Mouse (Mus musculus) monocyte, adult 2 months (primary cell): ENCODE data around the gene Acaca.

Experiments
- DNase-seq, 2 experiments: peaks; one replicate each; pipeline ENCODE4 v3.0.0; 2022; ENCODE audit warnings: low spot score in 2 of 2, low read depth in 1 of 2

The Acaca gene

GRCm38 (mm10) chr11:84146081-84146480 is 16.6 kb downstream of the Acaca start:
- DNase-seq, result no peak

- DNase-seq, result no peak
Observed at GRCm38 (mm10) chr11:84150884-84151283, 21.4 kb downstream of the Acaca start.

GRCm38 (mm10) chr11:84156535-84157262 is 27.2 kb downstream of the Acaca start:
- DNase-seq, result no peak

GRCm38 (mm10) chr11:84164123-84164522 is 34.7 kb downstream of the Acaca start:
- DNase-seq, result no peak

GRCm38 (mm10) chr11:84164561-84164960 is 35.1 kb downstream of the Acaca start:
- no peak for DNase-seq

GRCm38 (mm10) chr11:84167046-84167526 is 37.6 kb downstream of the Acaca start, which contains the start of gene Gm11437:
TSS of gene Gm11437 (minus strand) at chr11:84167476.
- no peak for DNase-seq

GRCm38 (mm10) chr11:84168701-84169288 is 39.3 kb downstream of the Acaca start:
- no peak for DNase-seq

- DNase-seq, result no peak
Observed at GRCm38 (mm10) chr11:84172539-84173435, 43.3 kb downstream of the Acaca start.

GRCm38 (mm10) chr11:84178571-84178970 is 49.1 kb downstream of the Acaca start:
- no peak for DNase-seq

GRCm38 (mm10) chr11:84179226-84179953 is 49.9 kb downstream of the Acaca start:
- peak; percentile 89 to 92 for DNase-seq

GRCm38 (mm10) chr11:84179954-84180598 is 50.6 kb downstream of the Acaca start:
- peak; percentile 19 to 54 for DNase-seq

GRCm38 (mm10) chr11:84181286-84181685 is 51.8 kb downstream of the Acaca start:
- no peak for DNase-seq

GRCm38 (mm10) chr11:84188530-84188929 is 59.1 kb downstream of the Acaca start:
- DNase-seq, result no peak

- DNase-seq, result no peak
Observed at GRCm38 (mm10) chr11:84190581-84191233, 61.2 kb downstream of the Acaca start.

- DNase-seq, result no peak
Observed at GRCm38 (mm10) chr11:84193249-84193648, 63.8 kb downstream of the Acaca start.

GRCm38 (mm10) chr11:84194751-84195150 is 65.3 kb downstream of the Acaca start:
- no peak for DNase-seq

GRCm38 (mm10) chr11:84197607-84198402 is 68.3 kb downstream of the Acaca start:
- no peak for DNase-seq

GRCm38 (mm10) chr11:84205776-84206175 is 76.3 kb downstream of the Acaca start:
- DNase-seq, result no peak

- no peak for DNase-seq
Observed at GRCm38 (mm10) chr11:84210876-84211275, 81.4 kb downstream of the Acaca start.
